Mouse (Mus musculus) liver (tissue): ENCODE measurements around the gene Otud7a.

Source experiments
- DNase-seq: peaks from one replicate; pipeline ENCODE4 v3.0.0-alpha.2; 2020; ENCODE audit warnings: mixed read lengths

Gene Otud7a

DNA sequence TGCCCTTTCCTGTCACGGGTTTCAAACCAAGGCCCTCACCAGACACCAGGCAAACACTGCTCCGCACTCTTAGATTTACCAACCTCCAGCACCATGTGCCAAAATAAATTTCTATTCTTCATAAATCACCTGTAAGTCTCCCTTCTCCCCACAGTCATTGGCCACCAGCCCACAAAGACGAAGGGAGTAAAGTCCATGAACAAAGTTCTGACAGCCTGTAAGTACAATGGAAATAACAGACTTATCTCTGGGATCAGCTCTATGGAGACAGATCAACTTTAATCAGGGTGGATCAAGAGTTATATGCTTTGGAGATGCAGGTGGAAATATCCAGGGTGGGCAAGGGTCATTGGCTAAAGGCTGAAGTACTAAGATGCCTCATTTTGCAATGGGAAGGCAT is 336.3 kb downstream of the Otud7a start:
- DNase-seq: no peak

DNA sequence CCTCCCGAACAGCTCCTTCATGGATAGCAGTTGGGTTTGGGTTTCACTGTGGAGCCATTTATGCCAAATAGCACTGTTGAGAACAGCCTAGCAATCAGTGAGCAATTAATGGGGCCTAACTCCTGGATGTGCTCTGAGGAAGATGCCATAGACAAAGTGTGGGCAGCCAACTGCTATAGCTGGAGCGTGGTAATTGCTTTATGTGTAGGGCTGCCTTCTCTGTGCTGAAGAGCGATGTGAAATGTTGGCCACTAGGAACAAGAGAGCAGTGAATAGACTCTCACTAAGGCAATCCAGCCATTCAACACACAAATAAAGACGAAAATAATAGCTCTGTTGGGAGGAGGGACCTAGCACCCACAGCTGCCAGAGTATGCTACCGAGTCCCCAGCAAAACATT is 345.2 kb downstream of the Otud7a start:
- DNase-seq: no peak

DNA sequence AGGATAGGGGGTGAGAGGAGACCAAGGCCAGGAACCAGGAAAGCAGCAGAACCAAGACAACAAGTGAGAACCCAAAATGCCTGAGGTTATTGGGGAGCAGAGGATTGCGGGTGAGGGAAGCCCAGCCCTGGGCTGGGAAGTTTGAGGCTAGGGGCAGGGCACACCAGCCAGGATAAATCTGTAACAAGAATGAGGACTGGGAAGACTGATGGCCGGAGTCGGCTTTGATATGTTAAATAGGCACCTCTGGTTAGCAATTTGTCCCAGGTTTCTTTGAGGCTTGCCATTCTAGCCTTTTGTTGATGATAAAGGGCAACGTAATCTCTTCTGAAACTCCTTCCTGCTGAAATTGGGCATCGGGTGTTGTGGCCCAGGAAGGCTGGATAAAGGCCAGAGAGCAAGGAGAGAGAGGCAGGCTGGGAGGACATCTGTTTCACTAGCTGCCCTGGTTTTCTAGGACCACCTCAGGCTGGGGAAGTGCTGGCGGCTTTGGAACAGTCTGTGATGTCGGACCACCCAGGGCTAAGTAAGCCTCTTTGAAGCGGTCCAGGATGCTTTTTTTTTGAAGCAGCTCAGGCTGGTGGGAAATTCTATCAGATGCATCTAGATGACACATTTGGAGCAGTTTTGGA is 351.6 kb downstream of the Otud7a start:
- DNase-seq: no peak

GRCm38 (mm10) chr7:63798446-63798845 is 353.9 kb downstream of the Otud7a start:
- DNase-seq: no peak

DNA sequence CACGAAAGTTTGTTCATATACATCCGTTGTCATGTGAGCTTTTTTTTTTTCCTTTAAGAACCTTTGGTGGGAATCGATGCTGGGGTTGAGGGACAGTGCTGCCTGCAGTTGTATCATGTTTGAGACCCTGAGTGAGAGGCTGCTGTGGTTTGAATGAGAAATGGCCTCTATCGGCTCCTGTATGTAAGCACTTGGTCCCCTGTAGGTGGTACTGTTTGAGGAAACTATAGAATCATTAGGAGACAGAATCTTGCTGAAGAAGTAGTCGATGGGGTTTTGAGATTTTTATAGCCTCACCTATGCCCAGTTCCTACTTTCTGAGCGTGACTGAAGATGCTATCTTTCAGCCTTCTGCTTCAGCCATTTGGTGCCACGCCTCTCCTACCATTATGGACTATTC is 354.8 kb downstream of the Otud7a start:
- no peak for DNase-seq

GRCm38 (mm10) chr7:63802751-63803150 is 358.2 kb downstream of the Otud7a start:
- no peak for DNase-seq
